Mouse (Mus musculus) left cerebral cortex, adult 8-10 months (tissue): ENCODE results near the gene Coq8b. TPM values are rescaled to one million over a fixed set of nuclear protein-coding genes. Genes with fewer than 3 reads are reported as not detected.

Experiments used
- DNase-seq, 2 experiments: peaks; one replicate each; pipeline ENCODE4 v3.0.0; 2022; ENCODE audit warnings: low spot score in 2 of 2
- total RNA-seq, 4 experiments: library from RNA; stranded (reverse); gene quantifications; 2 replicates each; pipeline ENCODE4 v1.2.4; 2022

The Coq8b gene
- 10 to 100 TPM; 29.8 to 38.9 (median 32.2) TPM for total RNA-seq

DNA sequence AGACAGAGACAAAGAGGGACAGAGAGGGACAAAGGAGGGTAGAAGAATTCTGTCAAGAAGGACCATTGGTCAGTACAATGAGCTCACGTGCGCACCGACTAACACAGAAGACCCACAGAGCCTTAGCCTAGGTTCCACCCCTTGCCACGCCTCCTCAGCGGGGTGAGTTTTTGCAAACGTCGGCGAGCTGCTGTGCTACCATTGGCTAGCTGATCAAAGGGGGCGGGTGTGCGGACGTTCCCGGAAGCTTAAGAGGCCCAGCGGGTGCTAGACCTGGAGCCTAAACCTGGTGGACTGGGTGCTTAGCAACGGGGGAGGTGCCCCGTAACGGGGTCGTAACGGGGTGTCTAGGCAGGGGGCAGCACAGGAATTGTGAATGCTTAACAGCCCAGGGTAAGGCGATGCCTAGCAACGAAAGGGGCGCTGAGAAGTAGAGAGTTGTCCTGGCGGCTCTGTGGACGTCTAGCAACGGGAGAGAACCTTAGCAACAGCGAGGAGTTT, at the start of gene Coq8b:
Coq8b (plus strand) TSS at position 243 of the 501 bp plus-strand sequence.
- DNase-seq, result peak; percentile 84 to 93

DNA sequence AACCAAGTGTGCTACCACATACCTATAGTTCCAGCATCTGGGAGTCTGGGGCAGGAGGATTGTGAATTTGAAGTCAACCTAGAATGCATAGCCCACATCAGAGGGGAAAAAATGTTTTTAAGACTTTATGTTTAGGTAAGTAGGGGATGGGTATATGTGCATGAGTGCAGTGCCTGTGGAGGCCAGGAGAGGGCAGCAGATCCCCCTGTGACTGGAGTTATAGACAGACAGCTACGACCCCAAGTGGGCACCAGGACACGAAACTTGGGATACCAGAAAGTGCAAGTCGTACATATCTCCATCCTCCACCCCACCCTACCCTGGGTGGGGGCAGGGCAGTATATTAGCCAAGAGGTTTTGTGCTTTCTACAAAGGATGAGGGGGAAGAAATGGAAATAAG, 47.9 kb upstream of the Coq8b start:
- DNase-seq, result no peak

GRCm38 (mm10) chr7:27185986-27186385, 46.8 kb upstream of the Coq8b start:
- no peak for DNase-seq

GRCm38 (mm10) chr7:27189271-27189931, 43.4 kb upstream of the Coq8b start:
- DNase-seq, result no peak

DNA sequence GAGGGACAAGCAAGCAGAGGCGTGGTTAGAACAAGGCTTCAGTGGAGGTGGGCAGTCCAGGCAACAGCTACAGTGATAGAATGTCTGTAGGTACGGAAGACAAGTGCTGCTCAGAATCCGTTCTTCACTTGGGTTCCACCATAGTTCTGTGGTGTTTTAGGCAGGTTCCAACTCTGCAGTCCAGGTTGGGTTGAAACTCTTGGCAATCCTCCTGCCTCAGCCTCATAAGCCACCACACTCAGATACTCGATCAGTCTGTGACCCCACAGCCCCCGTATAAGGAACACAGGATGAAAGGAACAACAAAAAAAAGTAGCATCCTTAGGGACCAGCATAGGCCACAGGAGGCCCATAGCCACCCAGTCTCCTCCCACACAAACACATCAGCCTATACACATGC, 40.4 kb upstream of the Coq8b start:
- no peak for DNase-seq

- no peak for DNase-seq
Observed at GRCm38 (mm10) chr7:27193731-27194130, 39.1 kb upstream of the Coq8b start.

DNA sequence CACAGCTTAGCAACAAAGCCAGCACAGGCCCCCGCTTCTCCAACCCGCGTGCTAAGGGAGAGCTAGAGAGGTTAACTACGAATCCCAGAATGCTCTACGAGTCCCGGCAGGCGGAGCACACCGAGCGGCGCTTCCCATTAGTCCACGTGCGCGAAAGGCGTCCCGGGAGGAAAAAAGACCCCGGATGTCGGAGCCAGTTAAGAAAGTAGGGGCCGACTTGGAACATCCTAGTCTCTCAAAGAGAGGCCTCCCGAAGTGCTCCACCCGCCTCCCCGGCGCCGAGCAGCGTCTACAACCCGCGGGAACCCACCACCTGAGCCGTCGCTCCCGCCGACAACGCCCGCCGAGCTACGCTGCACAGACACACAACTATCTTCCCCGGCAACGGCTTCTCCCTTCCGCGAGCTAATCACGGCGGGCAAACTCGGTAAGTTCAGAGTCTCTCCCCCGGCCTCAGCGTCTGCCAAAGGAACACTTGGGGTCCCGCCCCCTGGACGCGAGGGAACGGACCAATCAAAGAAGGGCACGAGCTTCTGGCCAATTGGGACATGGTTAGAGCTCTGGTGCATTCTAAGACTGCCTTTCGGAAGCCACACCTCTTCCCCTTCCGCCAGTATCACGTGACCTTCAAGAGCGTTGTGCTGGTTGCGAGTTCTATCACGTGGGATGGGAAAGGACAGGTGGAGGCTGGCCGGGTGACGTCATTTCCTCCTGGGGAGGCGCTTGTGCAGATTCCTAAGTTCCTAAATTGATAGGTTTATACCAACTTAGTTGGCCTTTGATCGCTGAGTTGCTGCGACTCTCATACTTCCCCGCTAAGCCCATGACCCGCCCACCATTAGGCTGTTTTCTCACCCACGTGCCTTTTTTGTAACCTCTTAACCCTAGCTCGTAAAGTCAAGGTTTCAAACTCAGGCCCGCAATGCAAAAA, 36.9 kb upstream of the Coq8b start, which contains the start of the genes BC024978 and Snrpa:
BC024978 (plus strand) TSS at position 101 of the 931 bp plus-strand sequence.
Snrpa (minus strand) TSS at position 591 of the 931 bp plus-strand sequence.
- DNase-seq, result peak; percentile 86 to 100

GRCm38 (mm10) chr7:27197136-27197535, 35.7 kb upstream of the Coq8b start:
- no peak for DNase-seq

DNA sequence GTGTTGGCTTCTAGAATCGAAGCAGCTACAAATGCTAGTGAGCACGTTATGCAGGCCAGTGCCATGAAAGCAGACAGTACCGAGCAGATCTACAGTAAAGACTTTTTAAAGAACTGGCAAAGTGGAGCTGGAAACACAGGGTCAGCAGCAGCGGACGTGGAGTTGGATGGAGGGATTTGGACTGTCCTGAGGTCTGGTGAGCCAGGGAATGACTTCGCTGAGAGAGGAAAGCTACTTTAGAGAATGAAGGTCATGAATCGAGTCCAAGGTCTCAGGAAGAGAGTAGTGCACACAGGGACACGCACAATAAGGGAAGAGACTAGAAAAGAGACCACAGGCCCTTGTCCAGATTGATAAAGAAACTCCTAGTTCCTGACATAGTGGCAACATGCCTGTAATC, 35.2 kb upstream of the Coq8b start:
- no peak for DNase-seq

GRCm38 (mm10) chr7:27198355-27198754, 34.5 kb upstream of the Coq8b start:
- no peak for DNase-seq

GRCm38 (mm10) chr7:27198779-27199178, 34.0 kb upstream of the Coq8b start:
- no peak for DNase-seq

GRCm38 (mm10) chr7:27203730-27204449, 28.9 kb upstream of the Coq8b start:
- no peak for DNase-seq

GRCm38 (mm10) chr7:27212626-27213025, 20.2 kb upstream of the Coq8b start:
- DNase-seq, result no peak

GRCm38 (mm10) chr7:27218586-27218985, 14.2 kb upstream of the Coq8b start:
- no peak for DNase-seq

DNA sequence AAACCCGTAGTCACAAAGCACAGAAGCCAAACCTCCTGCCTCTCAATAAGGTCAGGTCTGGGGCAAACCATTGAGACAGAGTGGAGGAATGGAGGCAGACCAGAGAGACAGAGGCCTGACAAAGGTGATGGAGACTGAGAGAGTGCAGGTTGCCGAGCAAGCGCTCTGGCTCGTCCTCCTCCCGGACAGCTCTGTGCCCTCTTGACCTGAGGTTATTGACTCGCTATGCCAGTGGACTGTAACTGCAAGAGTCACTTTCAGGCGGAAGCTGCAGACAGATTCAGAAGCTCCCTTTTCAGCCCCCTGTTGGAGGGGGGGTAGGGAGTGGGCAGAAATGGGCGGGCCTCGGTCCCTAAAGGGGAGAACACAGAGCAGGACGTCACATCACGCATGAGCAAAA, 12.9 kb upstream of the Coq8b start:
- no peak for DNase-seq

- DNase-seq, result no peak
Observed at GRCm38 (mm10) chr7:27221939-27222338, 10.9 kb upstream of the Coq8b start.

DNA sequence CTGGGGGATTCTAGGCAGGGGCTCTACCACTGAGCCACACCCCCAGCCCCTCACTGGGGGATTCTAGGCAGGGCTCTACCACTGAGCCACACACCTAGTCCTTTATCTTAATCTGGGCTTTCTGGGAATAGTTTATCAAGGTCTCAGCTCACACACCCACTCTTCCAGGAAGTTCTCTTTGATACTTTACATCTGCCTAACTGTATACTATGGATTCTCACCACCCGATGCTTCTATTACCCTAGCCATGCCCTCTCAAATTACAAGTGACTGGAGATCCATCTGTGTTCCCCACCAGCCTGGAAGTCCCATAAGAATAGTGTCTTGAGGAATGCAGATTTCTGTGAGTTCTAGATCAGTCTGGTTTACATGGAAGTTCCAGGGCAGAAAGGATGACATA, 10.3 kb upstream of the Coq8b start:
- DNase-seq, result no peak

GRCm38 (mm10) chr7:27224877-27225575, 7.8 kb upstream of the Coq8b start:
- DNase-seq, result peak; percentile 36 to 61

GRCm38 (mm10) chr7:27227276-27227675, 5.5 kb upstream of the Coq8b start:
- no peak for DNase-seq

DNA sequence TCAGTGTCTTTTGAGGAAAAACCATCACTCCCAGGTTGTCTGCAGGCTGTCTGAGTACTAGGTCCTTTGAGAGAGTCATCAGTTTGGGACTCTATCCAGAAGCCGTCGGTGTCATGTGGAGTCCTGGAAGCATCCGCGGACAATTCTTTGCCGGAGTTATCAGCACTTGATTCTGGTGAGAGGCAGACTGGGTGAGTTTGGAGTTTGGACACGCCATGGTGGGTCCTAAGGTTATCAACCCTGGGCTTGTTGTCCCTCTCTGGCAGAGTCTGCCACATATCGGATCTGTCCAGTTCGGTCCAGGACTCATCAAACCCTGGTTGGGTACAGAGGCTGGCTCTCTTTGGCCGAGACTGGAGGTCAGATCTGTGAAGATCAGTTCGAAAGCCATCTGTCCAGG, 5.1 kb upstream of the Coq8b start:
- no peak for DNase-seq

DNA sequence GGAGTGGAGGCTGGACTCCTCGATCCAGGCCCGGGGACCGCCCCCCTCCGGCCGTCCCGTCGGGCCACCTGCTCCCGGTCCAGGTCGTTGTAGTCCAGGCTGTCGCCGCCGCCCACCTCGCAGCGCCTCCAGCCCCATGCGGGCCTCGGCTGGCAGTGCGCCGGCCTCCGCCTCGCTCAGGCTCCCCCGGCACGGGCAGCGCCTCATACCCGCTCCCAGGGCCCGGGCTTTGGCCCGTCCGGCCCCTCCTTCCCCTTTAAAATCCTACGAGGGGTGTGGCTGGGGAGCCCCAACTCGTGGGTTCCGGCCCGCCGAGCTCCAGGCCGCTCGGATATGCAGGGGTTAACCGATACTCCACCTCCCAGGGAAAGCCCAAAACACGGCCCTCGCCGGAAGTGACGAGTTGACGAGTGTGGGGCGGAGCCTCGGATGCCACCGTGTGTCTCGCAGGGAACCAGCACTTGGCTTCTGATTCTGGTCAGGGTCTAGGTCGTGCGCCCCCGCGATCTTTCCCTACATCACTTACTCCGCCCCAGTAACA, 4.5 kb upstream of the Coq8b start, which contains the start of gene Itpkc:
Itpkc (minus strand) TSS at position 381 of the 541 bp plus-strand sequence.
- peak; percentile 83 to 87 for DNase-seq
